Mouse (Mus musculus) megakaryocyte, embryonic 14.5 days (primary cell): ENCODE data around the gene 1700028J19Rik. TPM values are rescaled to one million over a fixed set of nuclear protein-coding genes. Genes with fewer than 3 reads are reported as not detected.

Experiments
- H3K27me3 ChIP-seq: replicated peaks from 2 replicates; pipeline ENCODE3; 2012; ENCODE audit warnings: inconsistent platforms
- H3K36me3 ChIP-seq: replicated peaks from 2 replicates; pipeline ENCODE3; 2012; ENCODE audit warnings: low read length, inconsistent platforms, mixed read lengths
- H3K4me1 ChIP-seq: 2 replicates; pipeline ENCODE4 v1.6.1; 2012; ENCODE audit warnings: inconsistent platforms
- H3K4me3 ChIP-seq: replicated peaks from 2 replicates; pipeline ENCODE3; 2012; ENCODE audit warnings: moderate library complexity, mild to moderate bottlenecking, inconsistent platforms
- H3K9me3 ChIP-seq: 2 replicates; pipeline ENCODE4 v1.6.1; 2012; ENCODE audit warnings: inconsistent platforms
- FLI1 ChIP-seq: IDR thresholded peaks from 2 replicates; pipeline ENCODE4 v1.6.1; 2012; ENCODE audit warnings: low read length, inconsistent platforms, mixed read lengths
- GATA1 ChIP-seq: IDR thresholded peaks from 3 replicates; pipeline ENCODE4 v1.6.1; 2012; ENCODE audit warnings: mixed read lengths, low read length, inconsistent platforms, borderline replicate concordance
- polyA plus RNA-seq: library from polyadenylated mRNA; stranded (reverse); fragments of >175 nt; gene quantifications from 2 replicates; pipeline ENCODE4 v1.2.3, GENCODE M21; 2012; ENCODE audit warnings: low replicate concordance; ENCODE audit not compliant: insufficient read depth

Gene 1700028J19Rik
- polyA plus RNA-seq: not detected in 2 replicates

GRCm38 (mm10) chr7:44246055-44246983 is at the start of gene 1700028J19Rik, which contains the start of gene 2410002F23Rik:
TSS of gene 1700028J19Rik (minus strand) at chr7:44246695.
TSS of gene 2410002F23Rik (plus strand) at chr7:44246722.
- Histone ChIP-seq H3K9me3 (peaks cover 3% of the 10 kb centered on the region; the same call in 1 of the 2 replicates), H3K4me3 (peak within 1 kb of the TSS; percentile 96), H3K27me3 (peaks cover 4% of the 10 kb centered on the region), H3K36me3 (peaks cover 35% of the 10 kb centered on the region), H3K4me1 (peaks cover 60% of the 10 kb centered on the region)
- TF ChIP-seq FLI1 (peak; percentile 79; the same call in 1 of the 2 replicates), GATA1 (no peak)

- Histone ChIP-seq H3K4me1 (no peaks in the 10 kb centered on the region), H3K27me3 (peaks cover 34% of the 10 kb centered on the region), H3K4me3 (no peak overlapping the region), H3K36me3 (no peaks in the 10 kb centered on the region), H3K9me3 (peaks cover 28% of the 10 kb centered on the region)
- no peak for TF ChIP-seq FLI1
- no peak for TF ChIP-seq GATA1
Observed at GRCm38 (mm10) chr7:44291418-44291817, 44.9 kb upstream of the 1700028J19Rik start.

GRCm38 (mm10) chr7:44290986-44291385 is 44.5 kb upstream of the 1700028J19Rik start:
- Histone ChIP-seq H3K4me1 (no peaks in the 10 kb centered on the region), H3K4me3 (no peak overlapping the region)
- TF ChIP-seq GATA1 (no peak), FLI1 (no peak)

GRCm38 (mm10) chr7:44287760-44288159 is 41.3 kb upstream of the 1700028J19Rik start:
- Histone ChIP-seq H3K4me3 (no peak overlapping the region), H3K36me3 (no peaks in the 10 kb centered on the region), H3K9me3 (peaks cover 16% of the 10 kb centered on the region), H3K27me3 (peaks cover 35% of the 10 kb centered on the region), H3K4me1 (no peaks in the 10 kb centered on the region)
- TF ChIP-seq FLI1: no peak
- no peak for TF ChIP-seq GATA1

More at GRCm38 (mm10) chr7:44290986-44291385, 44.5 kb upstream of the 1700028J19Rik start:
- Histone ChIP-seq H3K27me3 (peaks cover 32% of the 10 kb centered on the region), H3K36me3 (no peaks in the 10 kb centered on the region), H3K9me3 (peaks cover 24% of the 10 kb centered on the region)

- Histone ChIP-seq H3K4me1 (no peaks in the 10 kb centered on the region), H3K27me3 (peaks cover 36% of the 10 kb centered on the region), H3K9me3 (peaks cover 9% of the 10 kb centered on the region), H3K4me3 (no peak overlapping the region), H3K36me3 (no peaks in the 10 kb centered on the region)
- no peak for TF ChIP-seq FLI1
- no peak for TF ChIP-seq GATA1
Observed at GRCm38 (mm10) chr7:44281586-44281985, 35.1 kb upstream of the 1700028J19Rik start.

- H3K27me3 ChIP-seq: peaks cover 38% of the 10 kb centered on the region
- no peak for TF ChIP-seq FLI1
- TF ChIP-seq GATA1: no peak
- no peaks in the 10 kb centered on the region for H3K4me1 ChIP-seq
- no peaks in the 10 kb centered on the region for H3K36me3 ChIP-seq
- no peak overlapping the region for H3K4me3 ChIP-seq
- peaks cover 12% of the 10 kb centered on the region for H3K9me3 ChIP-seq
Observed at GRCm38 (mm10) chr7:44280959-44281358, 34.5 kb upstream of the 1700028J19Rik start.

- H3K36me3 ChIP-seq: no peaks in the 10 kb centered on the region
- H3K4me3 ChIP-seq: no peak overlapping the region
- H3K27me3 ChIP-seq: peaks cover 46% of the 10 kb centered on the region
- TF ChIP-seq GATA1 (no peak), FLI1 (no peak)
- peaks cover 12% of the 10 kb centered on the region for H3K9me3 ChIP-seq
- H3K4me1 ChIP-seq: no peaks in the 10 kb centered on the region; the same call in 1 of the 2 replicates
Observed at GRCm38 (mm10) chr7:44277250-44277622, 30.7 kb upstream of the 1700028J19Rik start.

- Histone ChIP-seq H3K4me1 (no peaks in the 10 kb centered on the region; the same call in 1 of the 2 replicates), H3K36me3 (no peaks in the 10 kb centered on the region), H3K4me3 (no peak overlapping the region), H3K27me3 (peaks cover 41% of the 10 kb centered on the region), H3K9me3 (peaks cover 12% of the 10 kb centered on the region)
- TF ChIP-seq FLI1 (no peak), GATA1 (no peak)
Observed at GRCm38 (mm10) chr7:44276461-44277249, 30.2 kb upstream of the 1700028J19Rik start.

GRCm38 (mm10) chr7:44275546-44275945 is 29.1 kb upstream of the 1700028J19Rik start:
- Histone ChIP-seq H3K4me1 (no peaks in the 10 kb centered on the region; the same call in 1 of the 2 replicates), H3K9me3 (peaks cover 16% of the 10 kb centered on the region), H3K4me3 (no peak overlapping the region), H3K27me3 (peaks cover 38% of the 10 kb centered on the region), H3K36me3 (no peaks in the 10 kb centered on the region)
- TF ChIP-seq FLI1 (no peak), GATA1 (no peak)

- H3K4me3 ChIP-seq: no peak overlapping the region
- H3K4me1 ChIP-seq: no peaks in the 10 kb centered on the region; the same call in 1 of the 2 replicates
- H3K27me3 ChIP-seq: peaks cover 34% of the 10 kb centered on the region
- H3K9me3 ChIP-seq: peaks cover 16% of the 10 kb centered on the region
- no peaks in the 10 kb centered on the region for H3K36me3 ChIP-seq
- no peak for TF ChIP-seq GATA1
- no peak for TF ChIP-seq FLI1
Observed at GRCm38 (mm10) chr7:44274096-44274495, 27.6 kb upstream of the 1700028J19Rik start.
